Mouse (Mus musculus) skeletal muscle tissue, postnatal 0 days (tissue): ENCODE data around the gene Ssc5d. TPM values are rescaled to one million over a fixed set of nuclear protein-coding genes. Genes with fewer than 3 reads are reported as not detected.

Source experiments
- polyA plus RNA-seq: library from polyadenylated mRNA; unstranded; fragments of >200 nt; fragmentation: Nextera tagmentation; extraction: Ambion mirVana; gene quantifications from 2 replicates; pipeline ENCODE4 v1.2.1, GENCODE M21; 2015

Gene Ssc5d
- polyA plus RNA-seq, result 8.7 and 10.2 TPM in 2 replicates

GRCm38 (mm10) chr7:4925441-4926381 is at the start of gene Ssc5d:
Gene Ssc5d, plus strand, starts transcription at chr7:4925785.

GRCm38 (mm10) chr7:4876753-4877221 is 48.8 kb upstream of the Ssc5d start, which contains the start of gene Isoc2a:
Gene Isoc2a, plus strand, starts transcription at chr7:4877153.

GRCm38 (mm10) chr7:4906466-4906950 is 19.1 kb upstream of the Ssc5d start, which contains the start of gene Gm36210:
Gene Gm36210, minus strand, starts transcription at chr7:4906516.

GRCm38 (mm10) chr7:4915007-4915665 is 10.4 kb upstream of the Ssc5d start, which contains the start of gene Zfp628:
Gene Zfp628, plus strand, starts transcription at chr7:4915217.

GRCm38 (mm10) chr7:4921824-4922482 is 3.6 kb upstream of the Ssc5d start, which contains the start of gene Nat14:
Gene Nat14, plus strand, starts transcription at chr7:4922028.

GRCm38 (mm10) chr7:4964272-4964671 is 38.7 kb downstream of the Ssc5d start, which contains the start of gene Sbk2:
Gene Sbk2, minus strand, starts transcription at chr7:4964406.

GRCm38 (mm10) chr7:4971068-4971467 is 45.5 kb downstream of the Ssc5d start, which contains the start of gene Sbk3:
Gene Sbk3, minus strand, starts transcription at chr7:4971168.

Other genes with a start within 250 kb of the Ssc5d start
- 41.2 and 49.2 TPM in 2 replicates for gene Hspbp1, start 240.7 kb upstream of the Ssc5d start, polyA plus RNA-seq
- gene Brsk1, start 235.2 kb upstream of the Ssc5d start, polyA plus RNA-seq, result 0.23 and 0.39 TPM in 2 replicates
- gene Tmem150b, start 200.5 kb upstream of the Ssc5d start, polyA plus RNA-seq, result 0.07 TPM in 1 of 2 replicates, not detected in the other
- gene Kmt5c, start 185.7 kb upstream of the Ssc5d start, polyA plus RNA-seq, result 22.4 and 24.9 TPM in 2 replicates
- 18.6 and 22.1 TPM in 2 replicates for gene Cox6b2, start 172.7 kb upstream of the Ssc5d start, polyA plus RNA-seq
- gene Fam71e2, start 154.5 kb upstream of the Ssc5d start, polyA plus RNA-seq, result not detected in 2 replicates
- gene Il11, start 142.9 kb upstream of the Ssc5d start, polyA plus RNA-seq, result 0.09 TPM in 1 of 2 replicates, not detected in the other
- gene Tmem190, start 142.8 kb upstream of the Ssc5d start, polyA plus RNA-seq, result not detected in 2 replicates
- 8.2 and 8.9 TPM in 2 replicates for gene Tmem238, start 136.1 kb upstream of the Ssc5d start, polyA plus RNA-seq
- gene Rpl28, start 132.9 kb upstream of the Ssc5d start, polyA plus RNA-seq, result 262 and 278 TPM in 2 replicates
- gene Ube2s, start 113.2 kb upstream of the Ssc5d start, polyA plus RNA-seq, result 106 and 115 TPM in 2 replicates
- gene Shisa7, start 81.1 kb upstream of the Ssc5d start, polyA plus RNA-seq, result not detected in 2 replicates
- gene Isoc2b, start 55.5 kb upstream of the Ssc5d start, polyA plus RNA-seq, result 3.2 and 8.0 TPM in 2 replicates
- 0.87 and 1.4 TPM in 2 replicates for gene Isoc2a, start 48.6 kb upstream of the Ssc5d start, polyA plus RNA-seq
- 0.10 TPM in 1 of 2 replicates, not detected in the other for gene Gm36210, start 19.3 kb upstream of the Ssc5d start, polyA plus RNA-seq
- 1.8 and 2.0 TPM in 2 replicates for gene Zfp628, start 10.6 kb upstream of the Ssc5d start, polyA plus RNA-seq
- gene Nat14, start 3.8 kb upstream of the Ssc5d start, polyA plus RNA-seq, result 0.66 and 1.3 TPM in 2 replicates
- gene Sbk2, start 38.6 kb downstream of the Ssc5d start, polyA plus RNA-seq, result 6.5 and 8.4 TPM in 2 replicates
- not detected in 2 replicates for gene Sbk3, start 45.4 kb downstream of the Ssc5d start, polyA plus RNA-seq
- 9.2 and 12.0 TPM in 2 replicates for gene Zfp579, start 70.4 kb downstream of the Ssc5d start, polyA plus RNA-seq
- 14.0 and 16.9 TPM in 2 replicates for gene Zfp524, start 88.6 kb downstream of the Ssc5d start, polyA plus RNA-seq
- gene Fiz1, start 88.9 kb downstream of the Ssc5d start, polyA plus RNA-seq, result 16.4 and 17.7 TPM in 2 replicates
- 0.17 and 1.3 TPM in 2 replicates for gene Gm44973, start 89.7 kb downstream of the Ssc5d start, polyA plus RNA-seq
- 3.0 and 3.2 TPM in 2 replicates for gene Zfp865, start 94.6 kb downstream of the Ssc5d start, polyA plus RNA-seq
- 0.22 and 1.5 TPM in 2 replicates for gene Ccdc106, start 94.8 kb downstream of the Ssc5d start, polyA plus RNA-seq
- gene 4632433K11Rik, start 108.3 kb downstream of the Ssc5d start, polyA plus RNA-seq, result not detected in 2 replicates
- 6.2 and 7.1 TPM in 2 replicates for gene Zfp784, start 112.7 kb downstream of the Ssc5d start, polyA plus RNA-seq
- 15.9 and 17.3 TPM in 2 replicates for gene Zfp580, start 125.8 kb downstream of the Ssc5d start, polyA plus RNA-seq
- gene U2af2, start 136.4 kb downstream of the Ssc5d start, polyA plus RNA-seq, result 37.4 and 39.9 TPM in 2 replicates
- 37.1 and 45.9 TPM in 2 replicates for gene Epn1, start 154.4 kb downstream of the Ssc5d start, polyA plus RNA-seq
- gene Rfpl4, start 191.2 kb downstream of the Ssc5d start, polyA plus RNA-seq, result not detected in 2 replicates
- gene Rasl2-9, start 200.2 kb downstream of the Ssc5d start, polyA plus RNA-seq, result 1.1 and 1.8 TPM in 2 replicates
- not detected in 2 replicates for gene Vmn1r55, start 223.9 kb downstream of the Ssc5d start, polyA plus RNA-seq